Mouse (Mus musculus) adrenal gland, postnatal 36 days (tissue): ENCODE data around the gene Lipc. TPM values are rescaled to one million over a fixed set of nuclear protein-coding genes. Genes with fewer than 3 reads are reported as not detected.
"Not testable (repeated sequence)": the region's sequence is repeated elsewhere in the genome, so short reads cannot be mapped to it uniquely, and the experiment has no call there.

Source experiments
- DNase-seq, 2 experiments: peaks; one replicate each; pipeline ENCODE4 v3.0.0; 2021; ENCODE audit warnings: mixed read lengths in 1 of 2
- total RNA-seq, 2 experiments: library from RNA; stranded (reverse); gene quantifications; 2 replicates each; pipeline ENCODE4 v1.2.3; 2021

Gene Lipc
- total RNA-seq, 2 experiments from 2014 or later, result 0.36 TPM; not detected in 1

- no peak for DNase-seq
These were observed 92.8 kb downstream of the Lipc start for GRCm38 (mm10) chr9:70859233-70859632.

DNA sequence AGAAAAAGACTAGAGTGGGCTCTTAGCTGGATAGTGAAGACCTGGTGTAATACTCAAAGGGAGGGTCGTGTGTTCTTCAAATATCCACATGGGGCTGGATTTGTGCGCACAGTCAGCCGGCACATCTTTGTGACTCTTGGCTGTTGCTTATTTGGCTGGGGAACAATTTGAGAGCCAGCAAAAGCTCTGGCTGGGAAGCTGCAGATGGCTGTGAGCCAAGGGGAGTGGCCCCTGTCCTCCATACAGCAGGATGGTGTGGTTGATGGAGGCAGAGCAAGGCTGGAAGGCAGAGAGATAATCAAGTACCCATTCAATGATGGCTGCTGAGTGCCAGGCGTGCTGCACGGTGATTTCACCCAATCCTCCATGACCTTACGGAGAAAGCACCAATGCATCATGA lies 96.2 kb downstream of the Lipc start:
- peak in 1 of 2 experiments; percentile 42 for DNase-seq

DNA sequence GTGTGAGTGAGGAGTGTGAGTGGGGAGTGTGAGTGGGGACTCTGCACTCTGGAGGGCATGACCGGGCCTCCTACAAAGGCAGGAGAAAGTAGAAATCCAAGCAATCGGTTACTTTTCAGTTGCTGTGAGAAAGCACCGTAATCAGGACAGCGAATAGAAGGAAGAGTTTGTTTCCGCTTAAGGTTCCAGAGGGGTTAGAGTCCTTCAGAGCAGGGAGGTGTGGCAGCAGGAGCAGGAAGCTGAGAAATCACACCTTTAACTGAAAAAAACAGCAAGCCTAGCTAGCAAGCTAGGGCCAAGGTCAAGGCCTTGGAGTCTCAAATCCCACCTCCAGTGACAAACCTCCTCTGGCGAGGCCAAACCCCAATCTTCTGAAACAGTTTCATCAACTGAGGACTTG lies 97.1 kb downstream of the Lipc start:
- no peak for DNase-seq

- DNase-seq, result not testable (repeated sequence)
These were observed 98.9 kb downstream of the Lipc start for GRCm38 (mm10) chr9:70853081-70853480.

GRCm38 (mm10) chr9:70851533-70851932 lies 100.5 kb downstream of the Lipc start:
- no peak for DNase-seq

GRCm38 (mm10) chr9:70848135-70848770 lies 103.8 kb downstream of the Lipc start:
- no peak for DNase-seq

DNA sequence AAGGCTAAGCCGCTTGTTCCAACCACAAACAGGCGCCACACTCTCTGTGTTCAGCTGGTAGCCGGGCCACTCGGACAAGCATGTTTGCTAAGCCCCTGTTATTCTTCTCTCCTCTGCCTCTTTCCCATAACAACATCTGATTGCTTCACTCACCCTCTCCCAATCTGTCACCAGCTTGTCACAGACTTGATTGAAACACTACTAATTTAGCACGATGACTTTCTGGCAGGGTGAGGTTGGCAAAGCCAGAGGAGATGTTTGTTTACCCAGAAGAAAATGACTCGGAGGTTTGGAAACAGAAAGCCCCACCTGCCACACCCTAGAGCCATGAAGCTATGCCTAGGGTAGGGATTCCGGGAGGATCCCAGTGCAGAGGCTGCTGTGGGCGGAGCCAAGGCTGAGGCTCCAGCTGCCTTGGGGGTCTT lies 104.4 kb downstream of the Lipc start:
- no peak for DNase-seq

DNA sequence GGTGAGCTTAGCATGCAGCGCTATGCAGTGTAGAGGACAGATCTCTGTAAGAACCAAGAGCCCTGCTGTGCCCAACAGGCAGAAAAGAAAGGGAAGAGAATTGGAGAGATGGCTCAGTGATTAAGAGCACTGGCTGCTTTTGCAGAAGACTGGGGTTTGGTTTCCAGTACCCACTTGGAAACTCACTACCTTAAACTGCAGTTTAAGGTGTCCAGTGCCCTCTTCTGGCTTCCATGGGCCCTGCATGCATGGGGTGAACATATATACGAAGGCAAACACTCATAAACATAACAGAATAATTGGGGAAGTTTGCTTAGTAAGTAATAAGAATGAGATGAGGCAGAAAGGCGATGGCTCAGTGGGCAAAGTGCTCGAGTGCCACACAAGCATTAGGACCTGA lies 108.8 kb downstream of the Lipc start:
- no peak for DNase-seq

GRCm38 (mm10) chr9:70842300-70842941 lies 109.6 kb downstream of the Lipc start:
- DNase-seq, result peak; percentile 9 to 28

DNA sequence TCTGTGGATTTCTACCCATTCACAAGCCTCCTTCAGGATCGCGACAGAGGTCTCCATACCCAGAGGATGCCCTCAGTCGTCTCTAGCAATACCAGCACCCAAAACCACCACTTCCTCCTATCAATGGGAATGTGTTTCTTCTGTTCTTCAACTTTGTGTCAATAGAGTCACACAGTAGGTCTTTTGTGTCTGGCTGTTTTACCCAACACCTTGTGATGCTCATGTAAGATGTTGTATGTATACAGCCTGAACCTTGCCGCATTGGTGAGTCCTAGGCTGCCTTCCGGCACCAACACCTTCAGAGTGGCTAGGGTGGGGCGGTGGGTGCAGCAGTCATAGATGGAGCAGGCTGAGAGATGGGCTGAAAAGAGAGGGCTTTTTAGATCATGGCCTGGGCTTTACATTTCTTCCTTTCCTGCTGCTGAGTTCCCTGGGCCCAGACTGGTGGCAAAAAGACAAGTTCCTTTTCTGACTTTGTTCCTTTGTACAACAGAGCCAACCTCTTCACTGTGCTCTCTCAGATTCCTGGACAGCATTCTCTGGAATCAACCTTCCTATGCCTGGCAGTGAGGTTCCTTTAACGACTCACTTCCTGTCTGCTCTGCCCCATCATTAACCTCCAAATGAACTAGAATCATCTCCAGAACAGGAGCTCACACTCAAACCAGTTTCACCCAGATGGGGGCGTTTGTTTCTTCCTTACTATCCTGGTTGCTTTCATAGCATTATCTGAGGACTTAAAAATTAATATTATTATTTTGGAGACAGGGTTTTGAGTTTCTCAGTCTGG lies 110.4 kb downstream of the Lipc start:
- DNase-seq, result no peak

DNA sequence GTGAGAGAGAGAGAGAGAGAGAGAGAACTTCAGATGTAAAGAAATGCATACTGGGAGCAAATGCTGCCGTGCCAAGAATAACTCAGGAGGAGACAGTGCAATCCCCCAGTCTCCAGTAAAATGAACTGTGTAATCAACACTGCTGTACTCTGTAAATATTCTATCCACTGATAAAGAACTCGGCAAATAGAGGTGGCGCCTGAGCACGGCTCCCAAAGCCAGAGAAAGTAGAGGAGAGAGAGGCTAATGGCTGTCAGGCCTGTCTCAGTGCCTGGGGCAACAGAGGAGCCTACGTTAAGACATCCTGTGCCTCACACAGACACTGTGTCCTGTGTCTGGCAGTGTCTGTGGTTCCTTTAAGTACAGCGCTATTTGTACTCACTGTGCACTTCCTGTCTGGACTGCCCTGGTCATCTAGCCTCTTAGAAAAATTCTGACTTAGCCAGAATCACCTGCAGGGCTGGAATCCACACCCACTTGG lies 111.1 kb downstream of the Lipc start:
- no peak for DNase-seq

- peak in 1 of 2 experiments; percentile 17 for DNase-seq
These were observed 113.7 kb downstream of the Lipc start for GRCm38 (mm10) chr9:70838132-70838911.

DNA sequence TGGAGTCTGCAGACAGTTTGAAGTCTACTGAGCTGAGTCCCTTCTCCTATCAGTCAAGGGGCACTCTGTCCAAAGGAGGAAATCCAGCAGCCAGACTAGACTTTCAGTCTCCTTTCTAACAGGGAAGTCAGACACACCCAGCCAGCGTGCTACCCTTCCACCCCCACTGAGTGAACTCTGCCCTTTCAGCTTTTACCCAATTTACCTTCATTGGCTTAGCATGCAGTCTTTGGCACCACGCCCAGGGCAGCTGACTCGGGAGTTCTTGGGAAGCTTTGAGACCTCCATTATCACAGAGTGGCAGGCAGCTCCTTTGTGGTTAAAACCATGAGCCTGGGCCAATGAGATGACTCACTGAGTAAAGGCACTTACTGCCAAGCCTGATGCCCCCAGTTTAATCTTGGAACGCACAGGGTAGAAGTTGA lies 117.3 kb downstream of the Lipc start:
- peak; percentile 76 to 87 for DNase-seq

DNA sequence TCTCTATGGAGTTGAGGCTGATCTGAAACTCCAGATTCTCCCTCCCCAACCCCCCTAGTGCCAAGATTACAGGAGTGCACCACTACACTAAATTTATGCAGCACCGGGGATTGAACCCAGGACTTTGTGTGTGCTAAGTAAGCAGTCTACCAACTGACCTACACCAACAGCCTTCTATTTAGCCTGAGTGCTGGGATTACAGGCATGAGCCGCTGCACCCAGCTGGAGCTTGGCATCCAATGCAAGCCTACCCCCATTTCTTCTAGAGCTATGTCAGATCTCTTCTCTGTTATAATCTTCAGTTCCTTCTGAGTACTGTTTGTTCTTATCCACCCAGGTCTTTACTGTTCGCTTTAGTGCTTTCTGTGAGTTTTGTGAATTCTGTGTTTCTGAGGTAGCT lies 117.8 kb downstream of the Lipc start:
- no peak for DNase-seq

DNA sequence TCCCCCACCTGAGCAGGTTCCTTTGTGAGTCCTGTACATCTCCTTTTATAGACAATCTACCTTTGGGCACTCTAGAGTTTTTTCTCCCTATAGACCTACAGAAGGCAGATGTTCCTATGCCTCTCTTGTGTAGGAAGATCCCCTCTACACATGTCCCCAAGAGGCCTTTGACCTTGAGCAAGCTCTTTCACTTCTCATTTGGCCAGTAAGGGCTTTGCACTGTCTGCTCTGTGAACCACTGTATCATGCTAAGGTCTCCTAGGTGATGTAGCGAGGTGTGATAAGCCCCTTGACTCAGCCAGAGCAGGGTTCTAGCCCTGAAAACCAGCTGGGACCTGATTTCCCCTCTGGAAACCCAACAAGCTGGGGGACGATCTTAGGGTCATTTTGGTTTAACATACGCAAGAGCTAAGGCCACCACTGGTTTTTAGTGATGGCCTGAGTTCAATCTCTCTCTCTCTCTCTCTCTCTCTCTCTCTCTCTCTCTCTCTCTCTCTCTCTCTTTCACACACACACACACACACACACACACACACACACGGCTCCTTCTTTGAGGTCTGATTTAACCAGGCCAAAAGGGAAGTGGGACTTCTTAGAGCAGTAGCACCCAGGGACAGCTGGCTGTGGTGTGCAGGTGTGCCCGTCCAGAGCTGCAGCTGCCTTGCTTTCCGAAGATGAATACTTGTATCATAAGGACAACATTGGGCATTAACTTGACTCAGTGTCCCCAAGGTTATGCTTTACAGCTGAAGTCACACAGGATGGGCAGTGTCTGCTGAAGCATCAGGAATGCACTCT lies 118.7 kb downstream of the Lipc start:
- DNase-seq, result no peak

- DNase-seq, result no peak
These were observed 119.8 kb downstream of the Lipc start for GRCm38 (mm10) chr9:70832231-70832630.

DNA sequence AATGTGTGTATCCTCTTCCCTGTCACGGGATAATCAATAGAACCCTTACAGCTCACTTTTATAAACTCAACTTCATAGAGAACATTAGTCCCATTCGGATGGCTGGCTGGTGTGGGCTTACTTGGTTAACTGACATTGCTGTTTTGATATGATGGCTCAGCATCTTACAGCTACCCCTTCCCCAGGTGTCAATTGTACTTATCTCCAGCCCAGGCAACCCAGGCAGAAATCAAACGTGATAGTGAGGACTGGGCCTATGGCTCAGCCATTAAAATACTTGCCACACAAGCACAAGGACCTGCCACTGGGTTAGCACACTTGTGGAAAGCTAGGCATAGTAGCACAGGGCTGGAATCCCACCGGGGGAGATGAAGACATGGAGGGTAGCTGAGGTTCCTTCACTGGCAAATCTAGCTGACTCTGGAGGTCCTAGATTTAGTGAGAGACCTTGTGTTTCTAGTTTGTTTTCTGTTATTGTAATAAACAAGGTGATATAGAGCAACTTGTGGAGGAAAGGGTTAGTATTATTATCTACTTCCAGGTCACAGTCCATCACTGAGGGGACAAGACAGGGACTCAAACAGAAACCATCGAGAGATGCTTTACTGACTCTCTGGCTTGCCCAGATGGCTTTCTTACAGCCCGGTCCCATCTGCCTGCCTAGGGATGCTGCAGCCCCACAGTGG lies 121.0 kb downstream of the Lipc start:
- no peak for DNase-seq

DNA sequence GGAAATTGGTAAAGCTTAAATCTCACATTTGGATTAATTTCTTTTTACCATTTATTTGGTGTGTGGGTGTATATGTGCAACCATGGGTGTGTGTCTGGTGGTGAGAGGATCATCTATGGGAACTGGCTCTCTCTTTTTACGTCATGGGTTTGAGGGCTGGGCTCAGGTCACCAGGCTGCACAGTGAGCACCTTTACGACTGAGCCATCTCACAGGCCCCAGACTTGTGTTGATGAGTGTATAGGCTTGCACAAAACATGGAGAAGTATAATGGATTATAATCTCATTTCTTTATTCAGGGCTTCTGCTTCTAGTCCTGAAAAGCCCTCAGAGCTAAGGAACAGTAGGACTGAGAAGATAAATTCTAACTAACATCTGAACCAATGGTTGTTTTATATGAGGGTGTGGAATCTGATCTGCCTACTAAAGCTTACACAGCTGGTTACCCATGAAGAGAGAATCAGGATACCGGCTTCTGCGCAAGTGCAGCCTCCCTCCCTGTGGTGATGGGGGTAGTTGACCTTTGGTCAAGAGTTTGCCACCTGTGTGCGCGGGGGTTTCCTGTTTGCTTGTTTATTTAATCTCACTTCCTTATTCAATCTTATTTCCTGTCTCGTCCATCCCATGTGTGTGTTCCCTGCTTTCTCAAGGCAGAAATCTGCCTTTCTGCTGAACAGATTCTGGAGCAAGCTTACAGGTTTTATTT lies 122.1 kb downstream of the Lipc start:
- DNase-seq, result no peak

- DNase-seq, result no peak
These were observed 124.1 kb downstream of the Lipc start for GRCm38 (mm10) chr9:70827911-70828310.

DNA sequence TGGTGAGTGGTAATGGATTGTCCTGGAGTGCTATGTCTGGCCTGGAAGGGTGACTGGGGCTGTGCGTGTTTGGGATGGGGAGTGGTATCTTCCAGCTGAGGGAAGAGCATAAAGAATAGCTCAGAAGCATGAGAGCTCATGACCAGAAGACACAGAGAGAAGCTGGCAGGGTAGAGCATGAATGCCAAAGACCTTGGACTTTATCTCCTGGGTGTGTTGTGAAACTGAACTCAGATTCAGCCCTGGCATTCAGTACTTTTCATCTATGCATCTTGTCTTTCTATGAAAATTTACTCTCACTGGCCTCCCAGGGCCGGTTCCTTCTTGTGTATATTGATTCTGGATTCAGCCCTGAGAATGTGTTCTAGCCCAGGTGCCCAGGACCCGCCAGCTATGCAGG lies 127.9 kb downstream of the Lipc start:
- peak; percentile 26 to 30 for DNase-seq
